Mouse (Mus musculus) kidney, embryonic 16.5 days (tissue): ENCODE results near the gene Tbck. TPM values are rescaled to one million over a fixed set of nuclear protein-coding genes. Genes with fewer than 3 reads are reported as not detected.

Experiments
- ATAC-seq: fragments of 200-750 bp; cut with Nextera tagmentation; 2 replicates; pipeline ENCODE4 v1.8.0; 2017; ENCODE audit warnings: moderate TSS enrichment; ENCODE audit not compliant: low FRiP score, low TSS enrichment
- H3K27ac ChIP-seq: fragments of 300-500 bp; sonication (generic); 2 replicates; pipeline ENCODE4 v1.5.1; 2014; ENCODE audit warnings: low read length
- H3K27me3 ChIP-seq: fragments of 300-500 bp; sonication (generic); 2 replicates; pipeline ENCODE4 v1.6.1; 2014; ENCODE audit warnings: low read length, control low read depth, mixed read lengths; ENCODE audit not compliant: insufficient read depth
- H3K36me3 ChIP-seq: fragments of 300-500 bp; sonication (generic); 2 replicates; pipeline ENCODE4 v1.6.1; 2014; ENCODE audit warnings: low read length, control low read depth, mixed read lengths; ENCODE audit not compliant: insufficient read depth
- H3K4me1 ChIP-seq: fragments of 300-500 bp; sonication (generic); 2 replicates; pipeline ENCODE4 v1.6.1; 2014; ENCODE audit warnings: low read length, control low read depth, mixed read lengths; ENCODE audit not compliant: insufficient read depth
- H3K4me2 ChIP-seq: fragments of 300-500 bp; sonication (generic); replicated peaks from 2 replicates; pipeline ENCODE4 v1.6.1; 2014; ENCODE audit warnings: low read depth, low read length
- H3K4me3 ChIP-seq: fragments of 300-500 bp; sonication (generic); 2 replicates; pipeline ENCODE4 v1.5.1; 2014; ENCODE audit warnings: mild to moderate bottlenecking, low read length
- H3K9ac ChIP-seq: fragments of 300-500 bp; sonication (generic); replicated peaks from 2 replicates; pipeline ENCODE4 v1.6.1; 2014; ENCODE audit warnings: low read length
- H3K9me3 ChIP-seq: fragments of 300-500 bp; sonication (generic); 2 replicates; pipeline ENCODE4 v1.6.1; 2016; ENCODE audit warnings: low read length, control low read depth
- WGBS: fragments of 180-500 bp; shearing (Covaris S2); extraction: QIAGEN DNeasy Blood & Tissue Kit; methylation state at CpG from one replicate; pipeline ENCODE4 v1.1.7; 2014; 5-methylcytosine and 5-hydroxymethylcytosine counted together
- polyA plus RNA-seq: library from polyadenylated mRNA; unstranded; fragments of >200 nt; fragmentation: Nextera tagmentation; extraction: Ambion mirVana; gene quantifications from 2 replicates; pipeline ENCODE4 v1.2.1, GENCODE M21; 2015

Gene Tbck
- polyA plus RNA-seq, 1 experiment from 2014 or later, result 19.1 TPM

DNA sequence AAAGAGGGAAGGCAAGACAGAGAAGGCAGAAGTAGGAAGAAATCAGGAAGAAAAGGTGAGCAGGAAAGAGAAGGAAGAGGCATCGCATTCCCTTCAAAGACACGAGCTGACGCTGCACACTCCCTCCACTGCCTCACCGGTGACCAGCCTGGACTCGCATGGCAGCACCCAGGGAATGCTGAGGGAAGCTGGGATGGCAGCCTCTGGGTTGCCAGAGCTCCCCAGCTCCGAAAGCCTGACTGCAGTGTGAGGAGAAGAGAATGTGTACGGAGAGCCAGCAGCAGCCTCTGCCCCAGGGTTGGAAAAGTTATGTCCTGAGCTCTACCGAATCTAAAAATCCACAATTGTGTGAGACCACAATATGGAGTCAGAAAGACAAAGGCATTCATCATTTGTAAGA is 155.6 kb downstream of the Tbck start:
- no peak overlapping the region for H3K4me3 ChIP-seq
- peaks cover 25% of the 10 kb centered on the region for H3K36me3 ChIP-seq
- no peaks in the 10 kb centered on the region for H3K4me1 ChIP-seq
- no peak overlapping the region for H3K4me2 ChIP-seq
- 64% methylated on average over 8 of the region's 8 CpGs for WGBS
- H3K9ac ChIP-seq, result no peak overlapping the region
- no peaks in the 10 kb centered on the region for H3K27me3 ChIP-seq
- peak; percentile 95 for ATAC-seq
- no peak overlapping the region for H3K27ac ChIP-seq
- no peaks in the 10 kb centered on the region for H3K9me3 ChIP-seq

DNA sequence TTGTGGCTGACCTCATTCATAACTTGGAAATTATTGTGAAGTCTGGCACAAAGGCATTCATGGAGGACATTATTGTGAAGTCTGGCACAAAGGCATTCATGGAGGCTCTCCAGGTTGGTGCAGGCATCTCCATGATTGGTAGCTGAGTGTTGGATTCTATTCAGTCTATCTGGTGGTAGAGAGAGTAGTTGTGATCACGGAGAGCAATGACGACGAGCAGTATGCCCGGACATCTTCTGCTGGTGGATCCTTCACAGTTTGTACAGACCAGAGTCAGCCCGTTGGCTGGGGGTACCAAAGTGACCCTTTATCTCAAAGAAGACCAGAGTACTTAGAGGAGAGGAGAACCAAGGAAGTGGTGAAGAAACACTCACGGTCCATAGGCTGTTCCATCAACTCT is 158.7 kb downstream of the Tbck start:
- Histone ChIP-seq H3K4me3 (no peak overlapping the region), H3K27me3 (no peaks in the 10 kb centered on the region), H3K9ac (no peak overlapping the region), H3K4me2 (no peak overlapping the region), H3K36me3 (peaks cover 20% of the 10 kb centered on the region; the same call in 1 of the 2 replicates), H3K4me1 (no peaks in the 10 kb centered on the region), H3K27ac (no peak overlapping the region), H3K9me3 (no peaks in the 10 kb centered on the region; the same call in 1 of the 2 replicates)
- WGBS, result 97% methylated on average over 6 of the region's 6 CpGs
- ATAC-seq, result no peak

DNA sequence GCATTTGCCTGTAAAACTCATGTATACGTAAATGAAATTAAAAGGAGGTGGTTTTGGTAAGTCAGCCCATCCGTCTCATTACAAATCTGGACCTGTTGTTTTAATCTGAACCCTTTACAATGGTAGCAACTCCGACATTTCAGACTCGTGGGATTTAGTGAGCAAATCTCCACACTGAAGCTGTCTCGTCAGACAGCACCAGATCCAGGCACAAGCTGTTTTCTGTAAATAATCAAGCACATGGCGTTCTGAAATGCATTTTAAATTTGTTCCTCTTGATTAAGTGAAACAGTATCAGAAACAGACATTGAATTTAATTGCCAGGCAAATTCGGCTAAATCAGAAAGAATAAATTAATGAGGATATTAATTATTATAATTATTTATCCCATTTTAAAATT is 165.7 kb downstream of the Tbck start:
- Histone ChIP-seq H3K9ac (no peak overlapping the region), H3K36me3 (no peaks in the 10 kb centered on the region), H3K27ac (no peak overlapping the region), H3K4me1 (no peaks in the 10 kb centered on the region), H3K4me3 (no peak overlapping the region), H3K4me2 (no peak overlapping the region), H3K9me3 (no peaks in the 10 kb centered on the region; the same call in 1 of the 2 replicates), H3K27me3 (no peaks in the 10 kb centered on the region)
- ATAC-seq, result no peak
- WGBS, result 79% methylated on average over 7 of the region's 7 CpGs

DNA sequence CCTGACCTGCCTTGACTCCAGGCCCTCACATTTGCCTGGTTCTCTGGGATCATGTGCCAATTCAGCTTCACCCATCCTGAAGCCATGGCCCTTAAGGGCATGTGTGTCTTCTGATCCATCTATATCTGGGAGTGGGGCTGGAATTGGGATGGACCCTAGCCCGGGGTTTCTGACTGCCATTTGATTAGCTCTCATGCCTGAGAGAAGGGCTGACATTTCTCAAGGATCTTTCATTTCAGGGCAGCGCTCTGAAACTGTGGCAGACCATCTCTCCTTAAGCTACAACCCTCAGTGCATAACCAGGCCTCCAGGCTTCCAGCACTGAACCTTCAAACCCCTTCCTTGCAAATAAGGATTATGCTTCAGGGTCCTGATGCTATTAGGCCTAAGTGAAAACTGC is 166.5 kb downstream of the Tbck start:
- no peaks in the 10 kb centered on the region for H3K36me3 ChIP-seq
- H3K27ac ChIP-seq, result no peak overlapping the region
- no peaks in the 10 kb centered on the region for H3K4me1 ChIP-seq
- ATAC-seq, result no peak
- no peak overlapping the region for H3K9ac ChIP-seq
- no peak overlapping the region for H3K4me3 ChIP-seq
- H3K4me2 ChIP-seq, result no peak overlapping the region
- H3K27me3 ChIP-seq, result no peaks in the 10 kb centered on the region
- H3K9me3 ChIP-seq, result no peaks in the 10 kb centered on the region; the same call in 1 of the 2 replicates
- WGBS, result 91% methylated on average over 2 of the region's 2 CpGs

DNA sequence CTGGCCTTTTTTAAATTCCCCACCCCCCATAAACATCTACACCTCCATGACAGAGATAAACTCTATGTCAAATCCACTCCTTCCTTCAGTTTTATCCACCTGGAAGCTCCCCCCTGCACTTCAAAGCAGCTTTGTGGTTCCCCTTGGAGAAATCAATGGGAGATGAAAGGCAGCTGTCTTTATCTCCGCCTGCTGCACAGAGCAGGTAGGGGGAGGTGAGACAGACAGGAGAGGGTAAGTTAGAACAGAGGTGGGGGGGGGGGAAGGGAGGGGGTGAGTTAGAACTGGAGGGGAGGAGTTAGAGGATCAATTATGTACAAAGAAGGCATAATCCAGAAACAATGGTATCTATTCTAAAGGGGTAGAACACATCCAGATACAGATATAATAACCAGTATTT is 167.5 kb downstream of the Tbck start:
- H3K27ac ChIP-seq, result no peak overlapping the region
- 77% methylated on average over 1 of the region's 1 CpGs for WGBS

DNA sequence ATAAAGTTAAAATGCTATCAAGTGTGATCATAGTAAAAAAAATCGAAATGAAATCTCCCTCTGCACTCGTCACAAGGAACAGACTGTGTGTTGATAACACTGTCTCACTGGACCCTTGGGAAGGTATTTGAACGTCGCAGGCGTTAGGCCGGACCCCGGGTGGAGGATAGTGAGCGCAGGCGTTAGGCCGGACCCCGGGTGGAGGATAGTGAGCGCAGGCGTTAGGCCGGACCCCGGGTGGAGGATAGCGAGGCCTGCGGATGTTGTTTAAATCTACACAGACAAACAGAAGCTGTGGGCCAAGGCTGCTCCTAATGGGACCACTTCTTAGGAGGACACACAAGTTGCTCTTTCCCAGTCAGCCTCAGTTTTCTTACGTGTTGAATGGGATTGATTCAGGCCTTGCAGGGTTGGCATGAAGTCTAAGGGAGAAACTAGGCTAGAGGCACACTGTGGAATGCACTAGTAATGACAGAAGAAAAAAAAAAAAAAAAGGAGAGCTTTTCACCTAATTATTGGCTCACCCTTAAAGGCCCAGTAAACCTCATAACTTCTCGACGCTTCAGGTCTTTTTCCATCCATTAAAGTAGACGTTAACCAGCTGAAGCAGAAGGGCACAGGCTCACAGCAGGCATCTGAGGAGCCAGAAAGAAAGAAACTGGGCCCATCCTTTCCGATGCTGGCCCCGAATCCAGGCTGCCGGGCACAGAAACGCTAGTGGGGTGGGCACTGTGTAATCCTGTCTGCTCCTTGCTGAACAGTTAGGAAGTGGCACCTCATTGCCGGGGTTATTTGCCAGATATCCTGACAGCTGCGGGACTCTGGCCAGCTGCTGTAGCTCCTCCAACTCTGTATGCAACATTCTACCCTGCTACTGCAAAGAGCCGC is 168.1 kb downstream of the Tbck start:
- Histone ChIP-seq H3K4me2 (no peak overlapping the region), H3K4me3 (no peak overlapping the region), H3K4me1 (0 out of 2 replicates have a peak, but pooled peaks cover 3% of the 10 kb centered on the region), H3K27me3 (no peaks in the 10 kb centered on the region), H3K36me3 (no peaks in the 10 kb centered on the region), H3K27ac (no peak overlapping the region), H3K9ac (no peak overlapping the region), H3K9me3 (no peaks in the 10 kb centered on the region; the same call in 1 of the 2 replicates)
- WGBS, result 63% methylated on average over 28 of the region's 28 CpGs
- no peak; the same call in 1 of the 2 replicates for ATAC-seq

More for the DNA sequence above, 167.5 kb downstream of the Tbck start:
- Histone ChIP-seq H3K4me3 (no peak overlapping the region), H3K9ac (no peak overlapping the region), H3K4me1 (no peaks in the 10 kb centered on the region), H3K4me2 (no peak overlapping the region), H3K27me3 (no peaks in the 10 kb centered on the region), H3K36me3 (no peaks in the 10 kb centered on the region), H3K9me3 (no peaks in the 10 kb centered on the region; the same call in 1 of the 2 replicates)
- ATAC-seq, result no peak

DNA sequence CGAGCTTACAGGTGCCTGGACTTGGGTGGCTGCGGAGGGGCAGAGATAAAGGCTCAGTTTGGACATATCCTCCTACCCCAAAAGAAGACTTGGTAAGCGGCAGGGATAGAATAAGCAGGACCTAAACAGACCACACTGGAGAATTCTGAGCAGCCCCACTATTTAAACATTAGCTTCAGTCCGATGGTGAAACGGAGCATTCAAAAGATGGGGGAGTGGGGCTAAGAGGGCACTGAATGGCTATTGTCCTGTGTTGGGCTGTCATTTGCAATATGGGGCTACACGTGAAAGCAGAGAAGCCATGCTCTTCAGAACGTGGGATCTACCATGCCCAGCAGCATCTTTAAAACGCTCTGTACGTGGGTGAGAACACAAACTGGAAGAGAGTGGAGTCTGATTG is 170.3 kb downstream of the Tbck start:
- 0 out of 2 replicates have a peak, but pooled peaks cover 3% of the 10 kb centered on the region for H3K4me1 ChIP-seq
- H3K36me3 ChIP-seq, result no peaks in the 10 kb centered on the region
- no peak overlapping the region for H3K27ac ChIP-seq
- H3K27me3 ChIP-seq, result no peaks in the 10 kb centered on the region
- H3K9me3 ChIP-seq, result no peaks in the 10 kb centered on the region
- 85% methylated on average over 9 of the region's 9 CpGs for WGBS
- no peak for ATAC-seq
- H3K9ac ChIP-seq, result no peak overlapping the region
- H3K4me3 ChIP-seq, result no peak overlapping the region
- H3K4me2 ChIP-seq, result no peak overlapping the region

DNA sequence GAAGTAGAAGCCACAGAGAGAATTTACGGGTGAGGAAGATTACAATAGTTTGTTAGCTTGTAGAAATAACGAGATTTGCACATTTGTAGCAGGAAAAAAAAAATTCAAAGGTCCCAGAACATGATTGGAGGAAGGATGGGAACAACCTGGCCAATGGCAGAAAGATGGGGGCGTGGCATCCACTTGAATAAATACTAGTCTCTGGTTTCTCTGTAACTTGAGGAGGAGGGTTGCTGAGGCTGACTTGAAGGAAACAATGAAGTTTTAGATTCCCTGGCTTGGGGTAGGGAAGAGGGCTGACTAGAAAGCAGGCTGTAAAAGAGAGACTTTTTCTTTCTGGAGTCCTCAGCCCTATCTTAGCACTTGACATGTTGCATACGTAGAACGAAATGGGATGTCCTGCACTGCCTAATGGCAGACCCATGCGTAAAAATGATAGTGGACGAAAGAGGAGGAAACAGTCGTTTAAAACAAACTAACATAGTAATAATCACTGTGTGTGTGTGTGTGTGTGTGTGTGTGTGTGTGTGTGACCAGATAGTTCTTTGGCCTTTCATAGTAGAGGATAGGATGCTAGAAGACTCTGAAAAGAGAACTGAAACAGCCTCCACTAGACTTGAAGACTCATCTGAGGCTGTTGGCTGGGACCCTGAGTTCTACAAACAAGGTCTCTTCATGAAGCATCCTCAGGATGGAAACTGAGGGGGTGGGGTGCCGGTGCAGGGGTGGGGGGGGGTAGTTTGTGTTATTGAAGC is 171.7 kb downstream of the Tbck start:
- no peaks in the 10 kb centered on the region for H3K27me3 ChIP-seq
- 42% methylated on average over 9 of the region's 9 CpGs for WGBS

DNA sequence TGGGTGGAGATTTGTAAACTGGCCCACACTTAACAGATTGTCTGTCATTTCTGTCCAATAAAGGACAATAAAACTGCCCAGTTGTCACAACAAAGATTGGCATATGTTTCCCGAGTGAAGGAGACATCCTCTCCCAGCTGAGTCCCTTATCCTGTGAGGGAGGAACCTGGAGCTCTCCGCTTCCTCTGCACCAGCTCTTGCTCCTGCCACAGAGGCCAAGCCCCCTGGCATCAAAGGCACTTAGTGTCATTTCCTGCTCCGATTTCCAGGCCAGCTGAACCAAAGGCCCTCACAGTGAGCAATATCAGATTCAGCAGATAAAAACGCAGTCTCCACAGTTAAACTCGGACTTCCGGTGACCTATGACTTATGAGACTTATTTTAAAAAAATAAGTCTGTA is 172.7 kb downstream of the Tbck start:
- H3K27ac ChIP-seq, result no peak overlapping the region
- H3K27me3 ChIP-seq, result no peaks in the 10 kb centered on the region
- H3K9me3 ChIP-seq, result no peaks in the 10 kb centered on the region
- no peaks in the 10 kb centered on the region for H3K36me3 ChIP-seq
- H3K4me2 ChIP-seq, result no peak overlapping the region
- 22% methylated on average over 6 of the region's 6 CpGs for WGBS
- ATAC-seq, result peak; percentile 23; the same call in 1 of the 2 replicates
- H3K4me3 ChIP-seq, result no peak overlapping the region
- no peak overlapping the region for H3K9ac ChIP-seq
- peaks cover 7% of the 10 kb centered on the region; the same call in 1 of the 2 replicates for H3K4me1 ChIP-seq

More for the DNA sequence above, 171.7 kb downstream of the Tbck start:
- H3K4me2 ChIP-seq, result no peak overlapping the region
- no peaks in the 10 kb centered on the region for H3K36me3 ChIP-seq
- peaks cover 7% of the 10 kb centered on the region; the same call in 1 of the 2 replicates for H3K4me1 ChIP-seq
- H3K27ac ChIP-seq, result no peak overlapping the region; the same call in 1 of the 2 replicates
- no peaks in the 10 kb centered on the region for H3K9me3 ChIP-seq
- H3K4me3 ChIP-seq, result no peak overlapping the region
- no peak overlapping the region for H3K9ac ChIP-seq
- ATAC-seq, result peak; percentile 73; the same call in 1 of the 2 replicates
